Mouse (Mus musculus) Muller cell, postnatal 12 days (primary cell): ENCODE data around the gene Dtx3l.
"Not testable (repeated sequence)": the region's sequence is repeated elsewhere in the genome, so short reads cannot be mapped to it uniquely, and the experiment has no call there.

Experiments used
- DNase-seq: peaks from one replicate; pipeline ENCODE4 v3.0.0-alpha.2; 2015; ENCODE audit errors: inconsistent ontology term

The Dtx3l gene

DNA sequence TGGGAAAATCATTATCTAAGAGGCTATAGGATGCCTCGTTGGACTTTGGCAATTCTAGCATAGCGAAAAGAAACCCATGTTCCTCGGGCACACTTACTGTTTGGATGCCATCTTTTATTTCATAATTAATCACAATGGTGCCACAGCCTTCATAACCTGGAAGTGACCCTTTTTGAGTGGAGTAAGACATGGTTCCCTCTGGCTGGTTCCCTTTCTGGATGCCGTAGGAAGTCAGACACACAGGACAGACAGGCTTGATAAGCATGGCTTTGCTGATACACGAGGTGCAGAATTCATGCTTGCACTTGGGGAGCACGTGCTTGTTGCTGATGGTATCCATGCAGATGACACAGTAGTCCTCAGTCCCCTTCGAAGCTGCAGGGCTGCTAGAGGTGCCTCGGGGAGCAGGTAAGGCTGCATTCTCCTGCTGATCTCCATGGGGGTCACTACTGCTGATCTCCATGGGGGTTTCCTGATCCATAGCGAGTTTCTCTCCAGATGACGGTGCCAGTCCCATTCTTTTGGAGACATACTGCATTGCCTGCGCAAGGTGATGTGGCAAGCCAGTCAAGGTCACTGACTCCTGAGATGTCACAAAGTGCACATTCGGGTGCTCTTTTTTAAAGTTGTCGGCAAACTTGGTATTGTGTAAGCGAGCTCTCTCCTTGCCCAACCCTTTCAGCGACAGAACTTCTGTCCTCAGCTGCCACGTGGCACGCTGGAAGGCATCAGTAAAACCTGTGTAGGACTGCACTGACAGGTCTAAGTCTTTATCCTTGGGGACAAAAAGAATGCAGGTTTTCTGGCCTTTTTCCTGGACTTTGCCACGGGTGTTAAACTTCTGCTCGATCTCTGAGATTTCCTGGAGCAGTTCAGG lies 6.5 kb downstream of the Dtx3l start:
- DNase-seq: no peak

- DNase-seq: no peak
Observed at GRCm38 (mm10) chr16:35924341-35924740, 14.6 kb downstream of the Dtx3l start.

DNA sequence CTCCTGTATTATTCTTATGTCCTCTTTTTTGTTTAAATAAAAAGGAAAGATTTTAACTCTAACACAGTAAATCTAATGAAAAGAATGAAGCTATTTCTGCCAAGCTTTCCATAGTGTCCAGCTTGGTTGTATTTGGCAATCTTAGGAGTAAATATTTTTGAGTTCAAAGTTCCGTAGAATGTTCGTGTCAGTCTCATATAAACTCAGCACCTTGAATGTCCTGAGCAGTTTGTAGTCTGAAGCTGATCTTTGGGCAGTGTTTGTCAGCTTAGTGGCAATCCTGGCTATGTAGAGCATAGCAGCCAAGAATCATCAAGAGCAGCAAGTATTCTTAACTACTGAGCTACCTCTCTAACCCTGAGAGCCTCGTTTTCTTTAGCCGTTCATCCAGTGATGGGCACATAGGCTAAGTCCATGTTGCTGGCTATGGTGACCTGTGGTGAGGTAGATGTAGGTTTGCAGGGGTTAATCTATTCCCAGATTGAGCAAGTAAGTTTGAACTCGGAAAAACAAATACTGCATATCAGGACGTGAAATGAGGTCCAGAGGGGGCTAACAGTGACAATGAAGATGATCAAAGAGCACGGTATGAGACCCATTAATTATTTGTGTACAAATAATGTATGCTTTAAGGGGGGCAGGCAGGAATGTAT lies 15.3 kb downstream of the Dtx3l start:
- no peak for DNase-seq

GRCm38 (mm10) chr16:35922301-35922895 lies 16.6 kb downstream of the Dtx3l start:
- no peak for DNase-seq

DNA sequence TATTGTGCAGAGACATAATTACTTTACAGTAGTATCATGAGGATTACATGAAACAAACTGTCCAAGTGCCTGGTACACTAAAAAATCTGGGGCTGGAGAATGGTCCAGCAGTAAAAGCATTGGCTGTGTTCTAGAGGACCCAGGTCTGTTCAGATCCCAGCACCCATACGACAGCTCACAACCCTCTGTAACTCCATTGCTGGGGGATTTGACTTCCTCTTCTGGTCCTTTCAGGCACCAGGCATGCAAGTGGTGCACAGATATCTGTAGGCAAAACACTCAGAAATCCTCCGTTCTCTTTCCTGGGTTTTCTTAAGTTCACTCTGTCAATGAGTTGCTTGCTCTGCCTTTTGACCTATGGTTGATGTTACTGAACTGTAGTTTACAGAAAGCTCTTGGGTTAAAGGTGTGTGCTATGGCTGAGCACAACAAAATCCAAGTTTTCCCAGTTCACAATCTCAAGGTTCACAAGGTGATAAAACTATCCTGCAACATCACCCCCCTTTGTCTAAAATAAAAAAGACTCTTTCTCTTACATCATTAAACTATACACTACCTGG lies 17.2 kb downstream of the Dtx3l start:
- no peak for DNase-seq

DNA sequence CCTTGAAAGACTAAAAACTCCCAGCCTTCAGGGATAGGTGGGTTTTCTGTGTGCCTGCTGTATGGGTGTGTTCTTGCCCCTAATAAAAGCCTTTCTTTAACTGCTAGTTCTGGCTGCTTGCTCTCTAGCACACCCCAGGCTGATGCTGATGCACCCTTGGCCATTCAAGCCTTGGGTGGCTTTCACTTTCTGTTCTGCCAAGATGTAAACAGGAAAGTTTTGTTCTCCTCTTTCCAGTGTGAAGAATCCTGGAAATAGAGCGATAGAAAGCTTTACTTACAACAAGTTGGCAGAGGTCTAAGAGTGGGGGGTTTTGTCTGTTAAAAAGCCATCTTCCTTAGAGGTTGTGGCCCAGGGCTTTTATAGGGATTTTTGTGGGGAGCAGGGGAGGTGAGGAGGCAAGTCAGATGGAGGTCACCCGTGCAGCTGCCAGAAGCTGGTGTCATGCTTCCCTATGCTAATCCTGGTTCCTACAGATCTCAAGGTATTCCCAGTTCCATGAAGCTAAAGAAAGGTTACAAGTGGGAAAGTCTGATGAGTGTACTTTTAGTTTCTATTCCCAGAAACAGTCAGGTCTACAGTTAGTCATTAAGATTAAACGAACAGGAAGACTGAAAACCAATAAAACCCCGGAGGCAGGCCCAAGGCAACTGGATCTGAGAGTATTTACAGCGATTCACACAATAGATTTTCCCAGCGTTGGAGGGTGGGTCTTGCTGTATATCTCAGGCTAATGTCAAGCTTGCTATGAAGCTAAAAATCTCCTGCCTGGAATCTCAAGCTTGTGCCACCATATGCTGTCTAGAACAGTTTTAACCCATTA lies 20.0 kb downstream of the Dtx3l start:
- peak; percentile 18 for DNase-seq

GRCm38 (mm10) chr16:35914301-35914700 lies 24.6 kb downstream of the Dtx3l start:
- DNase-seq: no peak

- DNase-seq: no peak
Observed at GRCm38 (mm10) chr16:35913526-35913925, 25.4 kb downstream of the Dtx3l start.

DNA sequence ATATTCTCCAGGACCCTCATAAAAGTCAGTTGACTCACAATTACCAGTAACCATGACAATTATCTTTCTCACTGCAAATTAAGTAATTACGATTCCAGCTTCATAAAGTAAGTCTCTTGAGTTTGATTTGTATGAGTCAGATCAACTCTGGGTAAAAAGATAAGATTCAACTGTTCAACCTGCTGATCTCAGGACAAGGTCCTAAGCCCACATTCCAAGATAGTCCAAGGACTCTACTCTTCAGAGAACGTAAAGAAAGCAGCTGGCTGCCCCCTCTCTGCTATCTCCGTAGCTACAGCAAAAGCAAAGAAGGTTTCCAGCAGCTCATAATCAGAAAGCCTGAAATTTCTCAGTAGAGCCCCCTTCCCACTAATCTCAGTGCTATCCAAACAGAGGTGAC lies 27.5 kb downstream of the Dtx3l start:
- DNase-seq: no peak

DNA sequence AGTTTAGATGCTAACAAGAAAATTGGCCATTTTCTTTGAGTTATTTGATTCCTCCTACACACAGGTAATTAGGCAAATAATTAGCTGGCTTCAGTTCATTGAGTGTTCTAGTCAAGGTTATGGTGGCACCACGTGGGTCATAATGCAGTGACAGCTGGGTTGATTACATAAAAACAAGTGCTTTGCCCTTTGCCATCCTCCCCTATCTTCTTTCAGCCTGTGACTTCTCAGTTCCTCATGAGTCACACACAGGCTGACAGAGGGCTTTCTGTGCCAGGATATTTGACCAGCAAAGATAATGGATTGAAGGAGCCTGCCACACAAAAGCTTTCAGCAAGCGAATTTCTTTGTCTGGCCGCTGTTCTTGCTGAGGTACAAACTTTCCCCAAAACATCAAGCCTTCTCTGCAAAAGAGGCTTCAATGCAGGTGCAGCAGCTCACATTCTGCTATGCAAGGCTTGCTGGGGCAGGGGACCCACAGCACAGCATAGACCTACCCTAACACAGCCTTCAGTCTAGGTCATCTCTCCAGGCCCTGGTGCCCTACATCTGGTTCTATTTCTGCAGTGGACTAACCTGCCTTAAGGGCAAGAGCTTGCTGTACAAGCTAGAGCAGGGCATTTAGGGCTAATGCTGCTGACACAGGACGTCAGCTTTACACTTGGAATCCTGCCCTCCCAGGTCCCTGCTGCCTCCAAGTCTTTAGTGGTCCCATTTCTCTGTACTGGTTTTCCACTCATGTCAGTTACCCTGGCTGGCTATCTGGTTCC lies 31.3 kb downstream of the Dtx3l start:
- peak; percentile 55 for DNase-seq

- no peak for DNase-seq
Observed at GRCm38 (mm10) chr16:35906887-35907286, 32.1 kb downstream of the Dtx3l start.

- DNase-seq: no peak
Observed at GRCm38 (mm10) chr16:35905819-35906485, 33.0 kb downstream of the Dtx3l start.

DNA sequence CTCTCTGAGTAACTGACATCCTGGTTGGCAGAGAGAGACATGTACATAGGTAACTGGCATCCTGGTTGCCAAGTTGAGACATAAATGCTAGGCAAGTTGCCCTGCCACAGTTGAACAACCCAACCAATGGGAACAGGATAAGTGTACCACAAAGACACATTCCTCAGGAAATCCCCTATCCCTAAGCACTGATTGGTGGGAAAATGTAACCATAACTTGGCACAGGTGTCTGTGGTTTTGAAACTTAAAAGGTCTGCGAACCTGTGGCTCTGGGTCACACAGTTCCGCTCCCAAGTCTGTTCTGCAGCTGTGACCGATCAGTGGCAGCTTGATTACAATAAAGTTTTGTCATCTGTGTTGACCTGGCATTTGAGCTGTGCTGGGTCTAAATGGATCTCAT lies 33.6 kb downstream of the Dtx3l start:
- DNase-seq: peak; percentile 50

- DNase-seq: no peak
Observed at GRCm38 (mm10) chr16:35904121-35904736, 34.7 kb downstream of the Dtx3l start.

GRCm38 (mm10) chr16:35903014-35903640 lies 35.8 kb downstream of the Dtx3l start:
- no peak for DNase-seq

GRCm38 (mm10) chr16:35900541-35900940 lies 38.4 kb downstream of the Dtx3l start:
- DNase-seq: no peak

- no peak for DNase-seq
Observed at GRCm38 (mm10) chr16:35894997-35895396, 44.0 kb downstream of the Dtx3l start.

DNA sequence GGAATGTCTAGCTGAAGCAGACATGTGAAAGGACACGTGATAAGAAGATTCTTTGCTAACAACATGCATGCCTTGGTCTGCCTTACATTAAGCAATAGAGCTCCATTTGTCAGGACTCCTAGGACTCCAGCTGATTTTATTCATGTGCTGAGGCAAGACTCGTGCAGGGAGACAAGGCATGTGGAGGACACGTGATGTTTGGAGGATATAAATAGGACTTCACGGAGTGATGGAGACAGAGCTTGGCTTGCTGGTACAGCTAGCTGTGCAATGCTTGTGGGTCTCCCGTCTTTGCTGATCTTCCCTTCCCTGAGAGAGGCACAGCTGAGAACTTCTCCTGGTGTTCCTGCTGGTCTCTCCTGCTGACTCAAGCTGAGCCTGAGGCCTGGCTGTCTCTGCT lies 47.3 kb downstream of the Dtx3l start:
- not testable (repeated sequence) for DNase-seq

GRCm38 (mm10) chr16:35890645-35891044 lies 48.3 kb downstream of the Dtx3l start:
- no peak for DNase-seq
